Mouse (Mus musculus) left cerebral cortex, postnatal 36 days (tissue): ENCODE results near the gene Fem1b. TPM values are rescaled to one million over a fixed set of nuclear protein-coding genes. Genes with fewer than 3 reads are reported as not detected.
A peak's percentile ranks its signal among the peaks of the same experiment; 100 is the strongest.
"Not testable (repeated sequence)": the region's sequence is repeated elsewhere in the genome, so short reads cannot be mapped to it uniquely, and the experiment has no call there.

ENCODE experiments used
- DNase-seq, 2 experiments: peaks; one replicate each; pipeline ENCODE4 v3.0.0; 2021 to 2022; ENCODE audit warnings: low spot score in 2 of 2, mixed read lengths in 1 of 2
- intact Hi-C: fragments of 180-260 bp; cut with DNase I; formaldehyde crosslinking; loops from one replicate; pipeline ENCODE4 v1.15.1; 2025
- total RNA-seq, 2 experiments: library from RNA; stranded (reverse); gene quantifications; 2 replicates each; pipeline ENCODE4 v1.2.3; 2021

Gene Fem1b
- total RNA-seq: 100 to 1,000 TPM in 1 of 2 experiments, 10 to 100 TPM in 1; 98.6 to 100 TPM

DNA sequence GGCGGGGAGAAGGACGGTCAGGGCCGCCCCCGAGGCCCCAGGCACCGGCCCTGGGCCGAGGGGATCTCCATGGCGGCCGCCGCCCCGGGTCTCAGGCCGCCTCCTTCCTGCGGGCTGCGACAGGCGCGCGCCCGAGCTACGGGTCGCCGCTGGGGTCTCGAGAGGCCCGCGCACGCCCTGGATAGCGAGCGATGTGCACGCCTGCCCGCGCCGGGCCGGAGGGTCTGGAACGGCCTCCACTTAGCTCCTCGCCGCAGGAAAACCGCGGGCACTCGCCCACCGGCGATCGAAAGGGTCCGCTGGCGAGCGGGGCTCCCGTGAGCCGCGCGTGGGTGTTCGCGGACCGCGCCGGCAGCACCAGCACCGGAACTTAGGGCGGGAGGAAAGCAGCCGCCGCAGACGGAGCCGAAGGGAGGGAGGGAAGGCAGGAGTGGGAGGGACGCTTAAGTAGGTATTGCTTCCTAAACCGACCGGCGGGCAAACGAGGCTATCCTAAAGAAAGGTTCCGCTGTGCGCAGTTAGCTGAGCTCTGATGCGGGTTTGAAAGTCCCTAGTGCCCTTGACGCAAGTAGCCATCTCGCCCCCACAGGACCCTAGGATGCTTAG lies at the start of gene Fem1b:
Gene Fem1b, minus strand, starts transcription at position 419 of the 606 bp plus-strand sequence.
- intact Hi-C loops: loop anchor here (2.0 kb wide), 1 partner anchor 17 kb away; no protein-coding TSS in a partner anchor

DNA sequence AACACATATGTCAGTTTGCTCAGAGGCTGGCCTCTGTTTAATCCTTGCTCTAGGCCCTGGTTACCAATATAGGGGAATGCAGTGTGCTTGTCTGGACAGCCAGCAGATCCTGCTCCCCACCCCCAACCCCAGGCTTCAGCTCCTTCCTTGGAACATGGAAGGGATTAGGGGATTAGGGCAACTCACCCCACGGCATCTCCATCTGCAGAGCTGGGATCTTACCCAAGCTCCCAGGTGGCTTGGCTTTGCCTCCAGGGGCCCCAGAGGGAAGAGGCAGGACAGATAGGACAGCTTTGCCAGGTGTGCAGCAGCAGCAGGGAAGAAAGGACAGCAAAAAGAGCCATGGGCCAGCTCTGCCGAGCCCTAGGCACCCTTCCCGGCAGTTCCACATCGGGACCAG lies 49.1 kb upstream of the Fem1b start:
- no peak for DNase-seq
- intact Hi-C loops: no loop called here

More for the DNA sequence above, at the start of gene Fem1b:
- DNase-seq: peak; percentile 94

DNA sequence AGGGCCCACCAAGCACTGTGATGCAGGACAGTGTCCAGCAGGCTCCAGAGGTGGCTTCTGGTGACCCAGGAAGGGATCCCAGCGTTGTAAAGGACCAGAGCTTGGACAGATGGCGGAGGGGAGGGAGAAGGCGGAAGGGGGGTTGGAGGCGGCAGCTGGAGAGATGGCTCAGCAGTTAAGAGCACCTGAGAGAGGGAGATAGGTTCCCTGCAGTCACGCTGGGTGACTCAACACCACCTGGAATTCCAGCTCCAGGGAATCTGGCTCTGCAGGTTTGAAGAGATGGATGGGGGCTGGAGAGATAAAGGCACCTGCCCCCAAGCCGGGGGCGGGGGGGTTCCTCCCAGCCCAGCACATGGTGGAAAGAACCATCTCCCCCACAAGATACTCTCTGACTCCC lies 48.4 kb upstream of the Fem1b start:
- intact Hi-C loops, DNase-seq: not testable (repeated sequence)

DNA sequence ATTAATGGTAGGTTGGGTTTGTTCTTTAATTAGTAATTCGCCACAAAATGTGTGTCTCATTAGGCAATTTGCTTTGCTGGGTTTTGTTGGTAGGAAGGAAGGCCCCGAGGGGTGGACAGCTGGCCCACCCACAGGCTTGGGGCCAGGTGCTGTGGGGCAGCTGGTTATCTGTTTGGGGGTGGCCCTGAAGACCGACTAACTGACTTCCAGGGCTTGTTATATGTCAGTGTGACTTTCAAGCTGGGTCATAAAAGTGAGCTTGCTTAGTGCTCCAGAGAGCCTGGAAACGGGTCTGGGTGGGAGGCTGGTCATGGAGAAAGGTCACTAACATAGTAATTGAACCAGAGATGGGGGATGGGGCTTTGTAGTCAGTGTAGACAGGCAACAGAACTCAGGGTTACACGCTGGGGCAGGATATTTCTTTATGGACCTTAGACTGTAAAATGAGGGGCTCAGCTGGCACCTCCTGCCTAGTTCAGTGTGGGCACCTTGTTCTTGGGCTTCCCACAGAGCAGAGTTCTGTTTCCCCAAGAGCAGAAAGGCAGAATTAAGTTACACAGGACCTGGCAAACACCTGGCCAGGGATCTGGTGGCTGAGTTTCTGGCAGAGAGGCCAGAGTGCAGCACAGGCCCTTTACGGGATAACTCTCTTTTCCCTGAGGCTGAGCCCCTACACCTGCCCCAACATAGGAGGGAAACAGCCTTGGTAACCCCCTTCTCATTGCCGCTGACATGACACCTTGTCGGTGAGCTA lies 46.7 kb upstream of the Fem1b start:
- intact Hi-C loops: no loop called here
- DNase-seq: no peak

DNA sequence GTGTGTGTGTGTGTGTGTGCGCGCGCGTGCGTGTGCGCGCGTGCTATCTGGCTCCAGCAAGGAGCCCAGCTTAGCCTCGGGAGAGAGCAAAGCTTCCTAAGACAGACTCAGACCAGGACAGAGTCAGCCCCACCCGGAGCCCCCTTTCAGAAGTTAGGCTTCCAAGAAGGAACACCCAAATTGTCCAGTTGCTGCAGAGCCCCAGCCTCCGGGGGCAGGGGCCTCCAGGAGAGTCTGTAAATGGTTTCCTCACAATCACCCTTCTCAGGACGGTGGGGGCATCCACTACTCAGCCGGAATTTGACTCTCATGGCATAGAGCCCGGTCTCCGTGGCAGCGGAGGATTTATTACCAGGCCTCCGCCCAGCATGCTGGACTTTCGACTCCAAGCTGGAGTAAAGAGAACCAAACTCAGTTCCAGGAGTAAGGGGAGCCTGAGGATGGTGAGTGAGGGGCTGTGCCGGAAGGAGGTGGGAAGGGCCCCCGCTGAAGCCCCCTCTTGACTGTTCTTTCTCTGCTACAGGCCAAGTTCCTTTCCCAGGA lies 46.1 kb upstream of the Fem1b start, which contains the start of gene Calml4:
Gene Calml4, plus strand, starts transcription at position 362 of the 543 bp plus-strand sequence.
- DNase-seq: no peak
- intact Hi-C loops: no loop called here

DNA sequence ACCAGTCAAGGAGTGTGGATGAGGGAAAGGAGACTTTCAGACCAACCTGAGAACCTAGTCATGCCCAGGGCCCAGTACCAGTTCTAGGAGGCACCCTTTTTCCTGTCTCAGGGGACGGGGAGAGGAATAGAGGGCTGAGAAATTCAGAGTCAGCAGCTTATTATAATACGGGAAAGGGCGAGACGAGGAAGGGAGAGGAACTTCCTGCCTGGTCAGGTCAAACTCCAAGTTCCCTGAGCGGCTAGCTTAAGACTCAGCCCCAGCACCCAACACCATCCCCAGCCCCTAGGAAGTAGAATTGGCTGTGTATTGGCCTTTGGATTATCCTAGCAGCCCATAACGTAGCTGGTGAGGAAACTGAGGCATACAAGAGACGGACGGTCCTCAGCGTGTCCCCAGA lies 45.5 kb upstream of the Fem1b start:
- no peak for DNase-seq
- intact Hi-C loops: no loop called here

DNA sequence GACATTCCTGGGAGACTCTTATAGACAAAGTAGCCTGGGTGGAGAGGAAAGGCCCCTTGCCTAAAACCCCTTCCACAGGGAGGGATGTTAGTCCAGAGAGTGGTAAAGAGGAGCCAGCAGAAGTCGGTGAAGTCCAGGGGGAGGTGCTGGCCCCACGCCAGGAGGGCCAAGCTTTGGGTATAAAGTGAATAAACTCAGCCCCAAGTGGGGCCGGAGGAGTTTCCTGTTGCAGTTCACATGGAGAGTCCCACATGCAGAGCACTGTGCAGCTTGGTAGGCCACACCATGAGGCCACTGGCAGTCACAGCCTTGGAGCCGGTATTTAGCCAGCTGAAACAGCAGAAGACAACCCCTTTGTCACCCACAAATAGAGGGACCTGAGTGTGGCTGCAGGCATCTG lies 42.7 kb upstream of the Fem1b start:
- intact Hi-C loops: no loop called here
- no peak for DNase-seq

DNA sequence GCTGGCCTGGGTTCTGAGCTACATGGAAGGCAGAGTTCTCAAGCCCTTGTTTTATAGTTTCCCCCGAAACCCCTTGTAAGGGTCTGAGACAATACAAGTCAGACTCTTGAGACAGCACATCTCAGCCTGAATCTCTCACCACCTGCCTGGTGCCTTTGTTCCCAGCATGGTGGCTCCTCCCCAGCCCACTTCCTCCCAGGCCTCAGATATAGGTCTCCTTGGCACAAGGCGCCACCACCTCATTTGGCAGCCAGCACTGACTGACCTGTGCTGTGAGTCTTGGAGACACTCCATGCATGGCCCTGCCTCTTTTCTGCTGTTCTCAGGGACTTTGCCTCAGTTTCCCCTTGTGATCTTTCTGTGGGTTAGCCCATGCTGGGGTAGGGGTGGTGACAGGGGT lies 39.8 kb upstream of the Fem1b start:
- intact Hi-C loops: no loop called here
- DNase-seq: no peak

DNA sequence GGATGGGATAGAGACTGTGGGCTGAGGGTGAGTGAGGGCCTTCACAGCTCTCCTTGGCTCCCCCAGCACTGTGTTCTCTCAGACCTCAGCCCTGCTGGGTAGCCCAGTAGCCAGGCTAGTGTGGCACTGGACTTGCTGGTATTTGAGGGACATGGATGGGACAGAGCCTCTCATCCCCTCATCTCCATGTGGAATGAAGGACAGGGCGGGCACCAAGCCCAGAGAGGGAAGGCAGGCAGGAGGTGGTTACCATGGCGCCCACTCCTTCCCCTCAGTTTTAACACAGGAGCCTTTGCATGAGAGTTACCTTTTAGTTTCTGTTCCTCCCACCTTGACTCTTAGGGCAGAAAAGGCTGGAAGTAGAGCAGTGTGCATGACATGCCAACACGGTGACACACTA lies 36.9 kb upstream of the Fem1b start:
- DNase-seq: peak in 1 of 2 experiments; percentile 8
- intact Hi-C loops: loop anchor here (5.0 kb wide), 1 partner anchor 129 kb away; no protein-coding TSS in a partner anchor

DNA sequence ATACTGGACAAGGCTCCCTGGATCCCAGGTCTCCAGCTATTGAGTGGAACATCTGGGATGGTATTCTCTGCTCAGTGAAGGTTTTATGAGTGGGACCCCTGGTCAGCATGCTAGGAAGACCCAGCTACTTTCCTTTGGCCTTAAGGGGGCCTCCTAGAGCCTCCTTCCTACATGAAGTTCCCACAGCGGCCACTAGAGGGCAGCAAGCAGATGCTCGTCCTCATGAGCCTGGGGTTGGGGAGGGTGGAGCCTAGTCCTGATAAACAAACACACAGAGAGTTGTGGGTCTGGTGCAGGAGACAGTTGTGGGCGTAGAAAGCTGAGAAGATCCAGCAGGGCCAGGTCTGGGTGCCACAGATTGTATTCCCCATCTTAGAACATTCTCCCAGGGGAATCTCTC lies 36.0 kb upstream of the Fem1b start:
- intact Hi-C loops: loop anchor here (2.0 to 5.0 kb wide), 2 partner anchors 130 to 277 kb away; no protein-coding TSS in a partner anchor

DNA sequence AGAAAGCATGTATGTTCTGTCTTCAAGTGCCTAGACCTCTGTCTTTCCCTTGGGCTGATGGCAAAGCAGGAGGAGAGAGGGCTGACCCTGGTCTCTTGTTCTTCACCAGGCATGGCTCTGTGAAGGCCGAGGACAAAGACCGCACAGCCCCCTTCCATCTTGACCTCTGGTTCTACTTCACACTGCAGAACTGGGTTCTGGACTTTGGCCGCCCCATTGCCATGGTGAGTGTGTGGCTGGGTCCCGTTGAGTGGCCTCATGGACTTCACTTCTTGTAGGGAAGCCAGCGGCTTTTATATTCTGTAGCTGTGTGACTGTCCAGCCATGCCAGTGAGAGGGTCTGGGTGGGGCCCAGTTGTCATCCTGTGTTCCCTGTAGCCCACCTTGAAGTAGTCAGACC lies 32.7 kb upstream of the Fem1b start:
- intact Hi-C loops: no loop called here
- no peak for DNase-seq

More for the DNA sequence above, 36.0 kb upstream of the Fem1b start:
- DNase-seq: peak; percentile 75 to 83

DNA sequence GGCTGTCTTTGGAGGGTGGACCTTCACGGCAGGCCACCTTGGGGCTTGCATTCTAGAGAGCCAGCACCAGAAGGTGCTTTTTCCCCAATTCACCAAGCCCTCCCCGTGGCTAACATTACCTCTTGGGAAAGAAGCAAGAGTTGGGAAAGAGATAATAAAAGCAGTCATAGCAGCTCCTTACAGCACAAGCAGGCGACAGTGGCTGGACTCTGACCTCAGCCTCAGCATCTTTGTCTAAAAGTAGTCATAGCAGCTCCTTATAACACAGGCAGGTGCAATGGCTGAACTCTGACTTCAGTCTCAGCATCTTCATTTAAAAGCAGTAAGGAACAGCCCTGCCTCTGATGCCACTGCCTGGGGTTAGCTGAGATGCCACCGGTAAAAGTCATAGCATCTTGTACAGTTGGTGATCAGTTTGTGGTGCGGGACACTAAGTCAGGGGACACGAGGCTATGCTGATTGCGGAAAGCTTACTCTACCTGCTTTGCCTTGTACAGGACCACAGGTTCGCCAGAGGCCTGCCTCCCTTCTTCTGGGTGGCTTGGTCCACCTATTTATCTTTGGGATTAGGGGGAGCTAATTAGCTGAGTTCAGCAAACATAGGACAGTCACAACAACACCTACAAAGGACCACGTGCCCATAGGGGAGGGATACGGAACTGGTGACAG lies 31.8 kb upstream of the Fem1b start:
- no peak for DNase-seq
- intact Hi-C loops: no loop called here

DNA sequence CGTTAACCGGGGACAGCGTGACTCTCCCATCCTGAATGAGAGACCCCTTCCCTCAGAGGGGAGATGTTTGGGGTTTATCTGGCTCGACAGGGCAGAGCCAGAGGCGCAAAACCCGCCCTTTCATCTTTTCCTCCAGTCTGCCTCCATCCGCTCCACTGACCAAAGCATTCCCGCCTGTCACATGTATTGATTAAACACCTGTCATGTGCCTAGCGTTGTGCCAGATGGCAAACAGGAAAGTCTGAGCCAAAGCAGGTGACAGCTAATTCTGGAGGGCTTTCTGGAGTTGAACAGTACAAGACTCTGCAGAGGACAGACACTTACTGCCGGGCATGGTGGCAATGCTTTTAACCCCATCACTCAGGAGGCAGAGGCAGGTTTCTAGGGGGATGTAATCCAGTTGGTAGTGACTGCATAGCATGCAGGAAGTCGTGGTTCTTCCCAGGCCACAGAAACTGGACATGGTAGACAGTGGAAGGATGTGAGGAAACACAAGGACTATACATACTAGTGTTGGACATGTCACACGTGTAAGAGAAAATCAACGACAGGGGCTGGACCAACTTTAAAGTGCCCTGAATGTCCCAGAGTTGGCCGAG lies 27.5 kb upstream of the Fem1b start:
- DNase-seq: no peak
- intact Hi-C loops: no loop called here

DNA sequence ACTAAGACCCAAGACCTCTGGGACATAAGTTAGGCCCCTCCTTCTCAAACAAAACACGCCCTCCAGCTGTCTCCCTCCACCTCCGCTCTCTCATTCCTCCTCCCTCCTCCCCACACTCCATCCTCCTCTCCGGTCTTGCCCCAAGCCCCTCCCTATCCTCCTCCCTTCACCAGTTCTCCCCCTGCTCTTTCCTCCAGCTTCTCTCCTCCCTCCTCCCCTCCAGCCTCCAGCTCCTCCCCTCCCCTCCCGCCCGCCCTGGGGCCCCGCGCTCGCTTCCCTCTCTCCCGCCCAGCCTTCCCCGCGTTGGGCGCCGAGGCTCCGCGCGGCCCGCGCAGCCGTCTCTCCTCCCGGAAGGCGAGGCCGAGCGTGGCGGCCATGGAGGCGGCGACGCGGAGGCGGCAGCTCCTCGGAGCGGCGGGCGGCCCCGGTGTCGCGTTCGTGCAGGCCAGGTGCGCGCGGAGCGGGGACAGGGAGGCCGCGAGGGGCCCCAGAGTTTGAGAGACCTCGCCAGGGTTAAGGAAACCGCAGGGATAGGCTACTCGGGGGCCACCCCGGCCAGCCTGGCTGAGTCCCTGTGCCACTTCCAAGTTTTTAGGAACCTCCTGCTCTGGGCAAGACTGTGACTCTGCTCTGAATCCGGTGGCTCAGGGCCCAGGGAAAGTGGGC lies 26.9 kb upstream of the Fem1b start, which contains the start of gene Cln6:
Gene Cln6, plus strand, starts transcription at position 280 of the 666 bp plus-strand sequence.
- intact Hi-C loops: no loop called here
- peak; percentile 61 to 75 for DNase-seq

DNA sequence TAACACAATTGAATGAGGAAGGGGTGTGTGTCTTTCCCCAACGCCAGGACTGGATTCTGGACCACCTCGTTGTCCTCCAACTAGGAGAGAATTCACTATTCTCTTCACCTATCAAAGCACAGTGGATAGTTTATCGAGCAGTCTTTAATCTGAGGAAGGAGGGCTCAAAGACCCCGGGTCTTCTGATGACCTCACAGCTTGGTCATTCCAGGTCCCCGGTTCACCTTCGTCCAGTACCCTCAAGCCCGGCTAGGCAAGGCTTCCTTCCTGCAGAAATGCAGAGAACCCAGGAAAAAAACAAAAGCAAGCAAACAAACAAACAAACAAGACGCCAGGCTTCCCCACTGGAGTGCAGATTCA lies 26.4 kb upstream of the Fem1b start:
- DNase-seq: no peak
- intact Hi-C loops: no loop called here

DNA sequence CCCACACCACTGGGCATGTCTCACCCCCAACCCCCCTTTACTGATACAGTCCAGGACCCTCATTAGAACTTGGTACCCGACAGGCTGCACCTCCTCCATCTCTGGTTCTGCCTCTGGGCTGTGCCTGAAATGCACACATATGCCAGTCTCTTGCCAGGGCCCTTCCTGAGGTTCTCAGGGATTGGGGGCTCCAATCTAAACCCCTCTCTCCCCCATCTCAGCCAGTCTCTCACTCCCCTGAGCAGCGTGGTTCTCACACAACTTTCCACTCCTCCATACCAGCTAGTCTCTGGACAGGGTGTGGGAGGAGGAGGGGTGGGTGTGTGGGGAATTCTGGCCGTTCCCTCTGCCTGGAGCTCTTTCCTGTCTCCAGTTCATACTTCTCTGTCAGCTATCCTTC lies 25.9 kb upstream of the Fem1b start:
- intact Hi-C loops: no loop called here
- DNase-seq: no peak

DNA sequence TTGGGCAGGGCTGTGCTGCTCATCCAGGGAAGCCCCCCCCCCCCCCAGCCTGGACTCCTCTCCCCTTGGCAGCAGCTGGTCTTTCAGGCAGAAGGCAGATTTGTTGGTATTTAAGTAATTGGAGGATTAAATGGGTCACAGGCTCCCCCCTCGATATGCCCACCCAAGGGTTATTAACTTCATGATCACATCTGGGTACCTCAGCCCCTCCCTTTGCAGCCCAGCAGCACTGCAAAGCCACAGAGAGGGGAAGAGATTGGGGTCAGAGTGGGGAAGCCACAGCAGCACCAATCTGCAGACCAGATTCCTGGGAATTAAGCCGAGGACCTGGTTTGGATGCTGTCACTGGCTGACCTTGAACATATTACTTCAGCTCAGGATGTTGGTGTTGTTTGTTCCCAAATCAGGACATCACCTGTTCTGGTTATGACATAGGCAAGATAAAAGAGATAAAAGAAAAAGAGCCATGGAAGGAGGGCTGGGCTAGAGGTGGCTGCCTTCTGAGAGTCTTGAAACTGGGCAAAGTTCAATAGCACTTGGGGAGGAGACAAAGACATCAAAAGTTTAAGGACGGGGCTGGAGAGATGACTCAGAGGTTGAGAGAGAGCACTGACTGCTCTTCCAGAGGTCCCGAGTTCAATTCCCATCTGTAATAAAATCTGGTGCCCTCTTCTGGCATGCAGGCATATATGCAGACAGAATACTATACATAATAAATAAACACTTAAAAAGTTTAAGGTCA lies 24.1 kb upstream of the Fem1b start:
- DNase-seq: no peak
- intact Hi-C loops: no loop called here

DNA sequence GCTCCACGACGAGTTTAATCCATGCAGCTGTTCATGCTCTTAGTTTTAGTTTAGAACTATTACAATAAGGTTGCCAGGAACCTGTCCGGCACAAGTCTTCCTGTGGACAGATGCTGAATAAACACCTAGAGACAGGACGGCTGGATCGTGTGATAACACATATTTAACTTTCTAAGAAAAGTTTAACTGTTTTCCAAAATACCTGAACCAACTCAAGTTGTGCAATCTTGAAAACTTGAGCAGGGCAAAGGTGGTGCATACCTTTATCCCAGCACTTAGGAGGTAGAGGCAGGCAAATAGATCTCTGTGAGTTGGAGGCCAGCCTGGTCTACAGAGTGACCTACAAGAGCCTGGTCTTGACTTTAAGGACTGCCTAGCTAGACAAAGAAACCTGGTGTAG lies 23.2 kb upstream of the Fem1b start:
- intact Hi-C loops: no loop called here

DNA sequence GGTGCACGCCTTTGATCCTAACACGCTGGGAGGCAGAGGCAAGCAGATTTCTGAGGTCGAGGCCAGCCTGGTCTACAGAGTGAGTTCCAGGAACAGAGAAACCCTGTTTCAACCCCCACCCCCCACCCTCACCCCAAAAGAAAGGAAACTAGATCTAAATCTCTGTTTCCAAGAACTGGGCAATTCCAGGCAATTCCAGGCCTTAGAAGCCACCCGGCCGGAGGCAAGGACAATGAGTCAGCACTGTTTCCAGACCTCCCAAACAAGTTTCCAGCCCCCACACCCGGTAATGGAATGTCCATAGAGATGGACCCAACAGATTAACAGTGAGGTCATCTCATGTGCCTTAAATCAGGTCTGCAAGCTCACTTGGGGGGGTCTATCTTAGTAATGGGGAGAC lies 18.1 kb upstream of the Fem1b start:
- DNase-seq: no peak
- intact Hi-C loops: loop anchor here (2.0 to 5.0 kb wide), 2 partner anchors 19 to 48 kb away; partner anchors contain the start of gene Fem1b

More for the DNA sequence above, 23.2 kb upstream of the Fem1b start:
- no peak for DNase-seq
